Mouse (Mus musculus): ENCODE results near the gene Xdh.

DNA sequence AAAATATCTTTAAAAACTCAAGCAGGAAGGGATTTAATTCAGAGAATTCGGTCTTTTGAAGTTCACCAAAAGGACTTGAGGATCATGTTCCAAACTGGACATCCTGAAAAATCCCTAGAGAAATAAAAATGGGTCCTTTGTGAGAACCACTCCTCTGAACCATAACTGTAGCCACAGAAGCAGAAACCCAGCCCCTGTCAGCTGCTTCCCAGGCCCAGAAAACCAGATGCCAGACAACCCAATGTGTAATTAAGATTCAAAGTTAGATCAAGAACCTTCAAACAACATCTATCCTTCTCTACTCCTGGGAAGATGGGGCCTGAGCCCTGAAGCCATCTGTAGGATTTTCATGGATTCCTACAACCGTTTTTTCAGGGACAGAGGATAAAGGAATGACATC, 36.6 kb upstream of the Xdh start:
- TF ChIP-seq CTCF (conservative IDR thresholded peaks at IDR 0.05; ENCODE audit: insufficient read depth, insufficient read length, low read depth, low read length): no peak
- TF ChIP-seq POLR2A (IDR thresholded peaks at IDR 0.05; ENCODE audit: low read depth, low read length): no peak

All from kidney, adult 2 months (tissue).